32 mouse cellular contexts compared by ENCODE assay signal in the genomic region with DNA sequence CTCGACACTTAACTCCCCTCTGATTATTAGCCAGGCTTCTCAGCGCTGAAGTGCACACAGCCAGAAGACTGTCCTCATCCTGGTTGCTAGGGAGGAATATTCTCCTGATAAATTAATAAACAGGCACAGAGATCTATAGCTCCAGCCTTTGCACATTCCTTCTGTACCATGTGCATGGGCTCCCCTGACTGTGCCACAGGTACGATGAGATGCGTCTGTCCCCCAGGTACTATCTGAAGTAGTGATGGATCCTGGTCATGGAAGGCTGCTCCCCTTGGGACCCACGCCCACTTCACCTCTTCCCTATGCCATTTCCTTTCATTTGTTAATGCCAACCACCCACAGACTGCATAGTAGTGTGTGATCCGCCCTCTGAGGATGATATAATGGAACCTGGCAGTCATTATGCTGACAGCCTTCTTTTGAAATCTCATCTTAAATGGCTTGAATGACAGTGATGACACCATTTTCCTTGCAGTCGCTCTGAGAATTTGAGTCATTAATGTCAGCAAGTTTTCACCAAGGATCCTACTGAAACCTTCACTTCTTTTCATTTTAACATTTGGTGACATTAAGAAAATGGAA. TPM values are rescaled to one million over a fixed set of nuclear protein-coding genes. Genes with fewer than 3 reads are reported as not detected.
A peak's percentile ranks its signal among the peaks of the same experiment; 100 is the strongest.
DNase-seq lines count a peak whose midpoint lies in the region; ATAC-seq and TF ChIP-seq lines count a peak whose summit lies in the region.
"Had no signal": no experiment of that assay in that cellular context is flagged by ENCODE, and none has a peak within 500 bp of the region (broad histone marks: within the 10 kb centered on the region; RNA-seq: fewer than 3 reads in every experiment).

No protein-coding gene starts in this region.

- TF ChIP-seq CTCF in forebrain, postnatal 0 days (IDR thresholded peaks at IDR 0.05; ENCODE audit: low read depth): no peak

- DNase-seq in hindbrain, embryonic 14.5 days (ENCODE audit: low spot score): no peak
- DNase-seq in ES-CJ7 (ENCODE audit: low read depth, low spot score): peak; percentile 17
- peak; percentile 37 for DNase-seq in brain, adult 2 months (ENCODE audit: low read depth, low spot score)
- DNase-seq in forebrain, postnatal 0 days: peak; percentile 28
- no peak for DNase-seq in cerebellum, adult 9-11 months
- DNase-seq in adrenal gland, postnatal 36 days: no peak
- DNase-seq: adrenal gland, postnatal 10 days; cerebellum, adult 18-20 months; cerebellum, postnatal 25 days; heart, adult 2 months; kidney, adult 8-10 months; kidney, postnatal 4 days; thymus, adult 2 months; thymus, postnatal 4 days had no signal

- peak; percentile 68 for ATAC-seq in hindbrain, embryonic 15.5 days (ENCODE audit: low FRiP score, low read depth)
- no peak for ATAC-seq in hindbrain, embryonic 14.5 days (ENCODE audit: low FRiP score)
- ATAC-seq in forebrain, postnatal 0 days: peak; percentile 88
- ATAC-seq: CD4-positive, CD25-positive, alpha-beta regulatory T cell, adult 4 months; intestine, embryonic 16.5 days had no signal

- H3K27ac ChIP-seq in hindbrain, embryonic 15.5 days (replicated peaks): no peak overlapping the region
- no peak overlapping the region for H3K27ac ChIP-seq in hindbrain, embryonic 14.5 days
- peak overlapping the region; percentile 35; the same call in 1 of the 2 replicates for H3K27ac ChIP-seq in forebrain, postnatal 0 days (ENCODE audit: low read depth, low read length)
- H3K27ac ChIP-seq: embryonic facial prominence, embryonic 12.5 days; heart, adult 2 months; kidney, postnatal 0 days; limb, embryonic 13.5 days; lung, embryonic 15.5 days; midbrain, embryonic 12.5 days; neural tube, embryonic 12.5 days had no signal

- peaks cover 9% of the 10 kb centered on the region for H3K4me1 ChIP-seq in hindbrain, embryonic 15.5 days (replicated peaks)
- H3K4me1 ChIP-seq in hindbrain, embryonic 14.5 days (replicated peaks; ENCODE audit: control insufficient read depth, insufficient read depth, low read length): no peaks in the 10 kb centered on the region
- no peaks in the 10 kb centered on the region; the same call in 1 of the 2 replicates for H3K4me1 ChIP-seq in forebrain, postnatal 0 days (ENCODE audit: insufficient read depth)
- H3K4me1 ChIP-seq: heart, embryonic 12.5 days; limb, embryonic 13.5 days; lung, embryonic 15.5 days had no signal

- no peak overlapping the region for H3K4me2 ChIP-seq in hindbrain, embryonic 15.5 days
- no peak overlapping the region for H3K4me2 ChIP-seq in hindbrain, embryonic 14.5 days (replicated peaks)
- no peak overlapping the region for H3K4me2 ChIP-seq in forebrain, postnatal 0 days (ENCODE audit: low read depth)
- H3K4me2 ChIP-seq: embryonic facial prominence, embryonic 12.5 days; heart, embryonic 12.5 days; limb, embryonic 13.5 days; liver, embryonic 11.5 days; lung, embryonic 15.5 days; midbrain, embryonic 12.5 days; neural tube, embryonic 12.5 days had no signal

- no peaks in the 10 kb centered on the region for H3K9me3 ChIP-seq in hindbrain, embryonic 15.5 days
- H3K9me3 ChIP-seq in hindbrain, embryonic 14.5 days (ENCODE audit: control insufficient read depth, low read length): no peaks in the 10 kb centered on the region
- H3K9me3 ChIP-seq in forebrain, postnatal 0 days (ENCODE audit: low read length): no peaks in the 10 kb centered on the region
- H3K9me3 ChIP-seq: embryonic facial prominence, embryonic 12.5 days; heart, embryonic 12.5 days; limb, embryonic 13.5 days; lung, embryonic 15.5 days; midbrain, embryonic 12.5 days; neural tube, embryonic 12.5 days had no signal

- no peak overlapping the region for H3K9ac ChIP-seq in hindbrain, embryonic 15.5 days
- no peak overlapping the region for H3K9ac ChIP-seq in hindbrain, embryonic 14.5 days
- H3K9ac ChIP-seq in forebrain, postnatal 0 days: no peak overlapping the region
- H3K9ac ChIP-seq: embryonic facial prominence, embryonic 12.5 days; heart, embryonic 12.5 days; limb, embryonic 13.5 days; lung, embryonic 15.5 days; midbrain, embryonic 12.5 days; neural tube, embryonic 12.5 days had no signal

- H3K27me3 ChIP-seq in hindbrain, embryonic 15.5 days: no peaks in the 10 kb centered on the region
- no peaks in the 10 kb centered on the region for H3K27me3 ChIP-seq in hindbrain, embryonic 14.5 days (ENCODE audit: control insufficient read depth, insufficient read depth, low read length)
- no peaks in the 10 kb centered on the region; the same call in 1 of the 2 replicates for H3K27me3 ChIP-seq in forebrain, postnatal 0 days (ENCODE audit: insufficient read depth, low read length)
- H3K27me3 ChIP-seq: embryonic facial prominence, embryonic 12.5 days; heart, embryonic 12.5 days; limb, embryonic 13.5 days; lung, embryonic 15.5 days; midbrain, embryonic 12.5 days had no signal

- WGBS in hindbrain, embryonic 15.5 days: 62% methylated on average over 7 of the region's 7 CpGs
- WGBS in hindbrain, embryonic 14.5 days: 60% methylated on average over 7 of the region's 7 CpGs
- WGBS in forebrain, postnatal 0 days: 78% methylated on average over 7 of the region's 7 CpGs

- H3K36me3 ChIP-seq in hindbrain, embryonic 15.5 days: no peaks in the 10 kb centered on the region
- H3K36me3 ChIP-seq in hindbrain, embryonic 14.5 days (replicated peaks; ENCODE audit: control insufficient read depth, insufficient read depth): no peaks in the 10 kb centered on the region
- no peaks in the 10 kb centered on the region for H3K36me3 ChIP-seq in forebrain, postnatal 0 days (ENCODE audit: insufficient read depth)
- H3K36me3 ChIP-seq: embryonic facial prominence, embryonic 12.5 days; heart, embryonic 12.5 days; limb, embryonic 13.5 days; lung, embryonic 15.5 days; midbrain, embryonic 12.5 days; neural tube, embryonic 12.5 days had no signal

- H3K4me3 ChIP-seq in hindbrain, embryonic 15.5 days: no peak overlapping the region
- no peak overlapping the region for H3K4me3 ChIP-seq in hindbrain, embryonic 14.5 days (replicated peaks; ENCODE audit: low read length)
- H3K4me3 ChIP-seq in forebrain, postnatal 0 days (ENCODE audit: low read depth, low read length): no peak overlapping the region
- H3K4me3 ChIP-seq: embryonic facial prominence, embryonic 12.5 days; heart, adult 2 months; heart, embryonic 12.5 days; limb, embryonic 13.5 days; lung, embryonic 15.5 days; midbrain, embryonic 12.5 days; myocyte; neural tube, embryonic 12.5 days had no signal

RNA-seq across cellular contexts. Expression of a gene that starts 3.1 kb away (rescaled TPM):
- polyA plus RNA-seq in hindbrain, embryonic 15.5 days (2015; fragmentation: Nextera tagmentation; extraction: Ambion mirVana): 3.0 and 3.4 TPM in 2 replicates
- 2.1 and 2.6 TPM in 2 replicates for polyA plus RNA-seq in hindbrain, embryonic 14.5 days (2014; fragmentation: Nextera tagmentation; extraction: Ambion mirVana)
- 2.0 and 2.3 TPM in 2 replicates for total RNA-seq in forebrain, postnatal 0 days (2014; rRNA removed)
- 0.97 and 2.6 TPM in 2 replicates for polyA plus RNA-seq in forebrain, postnatal 0 days (2015; fragmentation: Nextera tagmentation; extraction: Ambion mirVana)
- not detected for total RNA-seq in adrenal gland, postnatal 36 days (2021)
- total RNA-seq: adrenal gland, postnatal 10 days; gastrocnemius, adult 8-10 months; gastrocnemius, postnatal 4 days; heart, adult 2 months; hematopoietic stem cell, adult 5-6 weeks; megakaryocyte progenitor cell, adult 5-6 weeks had no signal
- polyA plus RNA-seq: CD4-positive, CD25-positive, alpha-beta regulatory T cell, adult 4 months; heart, adult 2 months; heart, embryonic 12.5 days; heart, postnatal 0 days; intestine, embryonic 16.5 days; liver, embryonic 16.5 days; myocyte had no signal

Comparison
In these comparisons a context has a peak if more than half of its experiments do, and no peak if none do; other contexts are left out.
1. DNase-seq: peak in ES-CJ7 (single experiment), brain, adult 2 months (single experiment) and forebrain, postnatal 0 days (single experiment); none in hindbrain, embryonic 14.5 days (single experiment), cerebellum, adult 9-11 months (single experiment) and adrenal gland, postnatal 36 days (0 of 2).